Comparison of ENCODE assay signal across 8 mouse cellular contexts in the genomic region with DNA sequence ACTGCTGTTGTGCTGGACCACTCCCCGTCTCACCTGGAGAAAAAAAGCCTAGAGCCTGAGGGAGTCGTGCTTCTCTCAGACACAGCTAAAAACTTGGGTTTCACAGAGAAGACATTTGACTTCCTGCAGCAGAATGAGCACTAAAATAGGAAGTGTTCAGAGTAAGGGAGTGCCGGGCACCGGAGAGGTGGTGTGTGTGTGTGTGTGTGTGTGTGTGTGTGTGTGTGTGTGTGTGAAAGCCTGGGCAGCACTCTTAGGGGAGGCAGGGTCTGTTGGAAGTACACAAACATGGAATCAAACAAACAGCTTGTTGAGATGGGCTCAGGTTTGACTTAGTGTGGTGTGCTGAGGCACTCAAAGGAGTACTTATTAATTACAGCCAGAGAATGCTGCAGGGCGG. TPM values are rescaled to one million over a fixed set of nuclear protein-coding genes. Genes with fewer than 3 reads are reported as not detected.
A peak's percentile ranks its signal among the peaks of the same experiment; 100 is the strongest.
DNase-seq lines count a peak whose midpoint lies in the region; ATAC-seq and TF ChIP-seq lines count a peak whose summit lies in the region.

No protein-coding gene starts in this region.

- peaks cover 19% of the 10 kb centered on the region; the same call in 1 of the 2 replicates for H3K79me2 ChIP-seq in liver, adult 2 months (ENCODE audit: control insufficient read depth, insufficient read depth, low read length)

- no peak for DNase-seq in liver, adult 2 months (ENCODE audit: extremely low read depth, low read depth, low spot score)
- no peak for DNase-seq in liver
- no peak for DNase-seq in layer of hippocampus, postnatal 10 days (ENCODE audit: low spot score in 2 of 2)
- DNase-seq in gastrocnemius, adult 18-20 months (ENCODE audit: low spot score) = no peak
- no peak for DNase-seq in adrenal gland, postnatal 14 days

- peak overlapping the region; percentile 83; the same call in 1 of the 2 replicates for H3K4me3 ChIP-seq in liver, adult 2 months (ENCODE audit: insufficient read depth, low read depth, low read length)
- H3K4me3 ChIP-seq in forebrain, embryonic 15.5 days = peak overlapping the region; percentile 72
- H3K4me3 ChIP-seq in liver, embryonic 15.5 days (replicated peaks) = peak overlapping the region; percentile 98

- TF ChIP-seq CTCF in liver, adult 2 months (IDR thresholded peaks at IDR 0.05; ENCODE audit: low read depth, low read length) = no peak

- ATAC-seq in forebrain, embryonic 15.5 days (replicated peaks) = no peak
- no peak for ATAC-seq in liver, embryonic 15.5 days (ENCODE audit: insufficient read depth)
- ATAC-seq in neutrophil, adult 5-6 weeks (ENCODE audit: extremely low read depth, insufficient number of reproducible peaks, low FRiP score, poor library complexity, severe bottlenecking) = peak; percentile 20; the same call in 1 of the 2 replicates

- peak overlapping the region; percentile 85 for H3K4me2 ChIP-seq in forebrain, embryonic 15.5 days (replicated peaks)
- H3K4me2 ChIP-seq in liver, embryonic 15.5 days = peak overlapping the region; percentile 93

- no peaks in the 10 kb centered on the region for H3K27me3 ChIP-seq in liver, adult 2 months (ENCODE audit: control insufficient read depth, insufficient read depth, low read length)
- no peaks in the 10 kb centered on the region for H3K27me3 ChIP-seq in forebrain, embryonic 15.5 days
- H3K27me3 ChIP-seq in liver, embryonic 15.5 days = no peaks in the 10 kb centered on the region

- peaks cover 10% of the 10 kb centered on the region; the same call in 1 of the 2 replicates for H3K36me3 ChIP-seq in liver, adult 2 months (ENCODE audit: control insufficient read depth, insufficient read depth, low read length)
- peaks cover 8% of the 10 kb centered on the region for H3K36me3 ChIP-seq in forebrain, embryonic 15.5 days
- peaks cover 8% of the 10 kb centered on the region for H3K36me3 ChIP-seq in liver, embryonic 15.5 days (replicated peaks)

- H3K27ac ChIP-seq in liver, adult 2 months (replicated peaks; ENCODE audit: insufficient read depth, low read depth, low read length) = no peak overlapping the region
- H3K27ac ChIP-seq in forebrain, embryonic 15.5 days (replicated peaks) = no peak overlapping the region
- H3K27ac ChIP-seq in liver, embryonic 15.5 days (replicated peaks) = peak overlapping the region; percentile 83

- H3K9ac ChIP-seq in liver, adult 2 months (ENCODE audit: low read depth, low read length) = peak overlapping the region; percentile 48
- H3K9ac ChIP-seq in forebrain, embryonic 15.5 days (replicated peaks) = peak overlapping the region; percentile 80
- H3K9ac ChIP-seq in liver, embryonic 15.5 days = peak overlapping the region; percentile 84

- peaks cover 8% of the 10 kb centered on the region; the same call in 1 of the 2 replicates for H3K4me1 ChIP-seq in liver, adult 2 months (ENCODE audit: control insufficient read depth, insufficient read depth, low read length)
- peaks cover 21% of the 10 kb centered on the region for H3K4me1 ChIP-seq in forebrain, embryonic 15.5 days
- peaks cover 55% of the 10 kb centered on the region for H3K4me1 ChIP-seq in liver, embryonic 15.5 days (replicated peaks)

- TF ChIP-seq POLR2A in liver, adult 2 months (IDR thresholded peaks at IDR 0.05; ENCODE audit: extremely low read depth, insufficient read depth, low read length) = no peak

- no peaks in the 10 kb centered on the region for H3K9me3 ChIP-seq in forebrain, embryonic 15.5 days
- no peaks in the 10 kb centered on the region for H3K9me3 ChIP-seq in liver, embryonic 15.5 days (replicated peaks)

- WGBS in liver, adult 2 months = 31% methylated on average over 5 of the region's 5 CpGs
- 58% methylated on average over 5 of the region's 5 CpGs for WGBS in forebrain, embryonic 15.5 days
- WGBS in liver, embryonic 15.5 days (ENCODE audit: insufficient replicate concordance) = 12% methylated on average over 5 of the region's 5 CpGs

RNA-seq across cellular contexts. Expression of a gene that starts 4.1 kb away (rescaled TPM):
- 6.0 and 7.4 TPM in 2 replicates for total RNA-seq in liver, adult 2 months (2014; rRNA removed)
- polyA plus RNA-seq in liver, adult 2 months (2012; rRNA removed) = 11.5 and 13.8 TPM in 2 replicates
- polyA plus RNA-seq in forebrain, embryonic 15.5 days (2015; fragmentation: Nextera tagmentation; extraction: Ambion mirVana) = 52.5 and 55.5 TPM in 2 replicates
- polyA plus RNA-seq in liver, embryonic 15.5 days (2015; fragmentation: Nextera tagmentation; extraction: Ambion mirVana) = 19.1 and 20.9 TPM in 2 replicates
- total RNA-seq in neutrophil, adult 5-6 weeks (2017) = 63.2 and 77.7 TPM in 2 replicates
- 10 to 100 TPM; 41.8 to 43.6 TPM for total RNA-seq in layer of hippocampus, postnatal 10 days (2021)
- 10 to 100 TPM; 15.8 to 16.3 TPM for total RNA-seq in gastrocnemius, adult 18-20 months (2021)
- 28.9 and 32.2 TPM in 2 replicates for total RNA-seq in adrenal gland, postnatal 14 days (2021)

RNA-seq across cellular contexts. Expression of a gene that starts 5.0 kb away (rescaled TPM):
- total RNA-seq in liver, adult 2 months (2014; rRNA removed) = 10.1 and 13.9 TPM in 2 replicates
- 4.7 and 6.3 TPM in 2 replicates for polyA plus RNA-seq in liver, adult 2 months (2012; rRNA removed)
- 23.8 and 28.0 TPM in 2 replicates for polyA plus RNA-seq in forebrain, embryonic 15.5 days (2015; fragmentation: Nextera tagmentation; extraction: Ambion mirVana)
- polyA plus RNA-seq in liver, embryonic 15.5 days (2015; fragmentation: Nextera tagmentation; extraction: Ambion mirVana) = 12.4 and 14.3 TPM in 2 replicates
- total RNA-seq in neutrophil, adult 5-6 weeks (2017) = 434 and 452 TPM in 2 replicates
- total RNA-seq in layer of hippocampus, postnatal 10 days (2021) = 10 to 100 TPM; 36.7 to 41.4 TPM
- 1 to 10 TPM; 8.3 to 9.2 TPM for total RNA-seq in gastrocnemius, adult 18-20 months (2021)
- 28.6 and 36.1 TPM in 2 replicates for total RNA-seq in adrenal gland, postnatal 14 days (2021)

RNA-seq across cellular contexts. Expression of a gene that starts 49.8 kb away (rescaled TPM):
- under 0.01 TPM in 1 of 2 replicates, not detected in the other for total RNA-seq in liver, adult 2 months (2014; rRNA removed)
- polyA plus RNA-seq in liver, adult 2 months (2012; rRNA removed) = not detected in 2 replicates
- 2.9 and 4.2 TPM in 2 replicates for polyA plus RNA-seq in forebrain, embryonic 15.5 days (2015; fragmentation: Nextera tagmentation; extraction: Ambion mirVana)
- polyA plus RNA-seq in liver, embryonic 15.5 days (2015; fragmentation: Nextera tagmentation; extraction: Ambion mirVana) = 0.32 and 0.54 TPM in 2 replicates
- total RNA-seq in neutrophil, adult 5-6 weeks (2017) = 0.37 and 6.4 TPM in 2 replicates
- total RNA-seq in layer of hippocampus, postnatal 10 days (2021) = 1 to 10 TPM; 1.7 TPM
- total RNA-seq in gastrocnemius, adult 18-20 months (2021) = under 1 TPM in 1 of 2 experiments, not detected in 1; 0.62 TPM
- 1.0 and 2.9 TPM in 2 replicates for total RNA-seq in adrenal gland, postnatal 14 days (2021)

Comparison
In these comparisons a context has a peak if more than half of its experiments do, and no peak if none do; other contexts are left out.
1. RNA of a gene that starts 5.0 kb away (total RNA-seq): 434 to 452 TPM in neutrophil, adult 5-6 weeks; 36.7 to 41.4 TPM in layer of hippocampus, postnatal 10 days, 28.6 to 36.1 TPM in adrenal gland, postnatal 14 days, 10.1 to 13.9 TPM in liver, adult 2 months and 8.3 to 9.2 TPM in gastrocnemius, adult 18-20 months; every median in the first group is over 10 times any median in the second.
2. Peak in every context shown above with its lines, with median percentiles within 50 percentile points of each other: H3K4me3 ChIP-seq and H3K9ac ChIP-seq.